Mouse (Mus musculus) C2C12 (cell line): ENCODE data around the gene Mthfsd. TPM values are rescaled to one million over a fixed set of nuclear protein-coding genes. Genes with fewer than 3 reads are reported as not detected.

Source experiments
- H3K27me3 ChIP-seq: one replicate; pipeline ENCODE4 v1.6.1; 2011; ENCODE audit not compliant: control insufficient read depth, insufficient read depth, insufficient read length
- H3K36me3 ChIP-seq: one replicate; pipeline ENCODE4 v1.6.1; 2011; ENCODE audit not compliant: control insufficient read depth, insufficient read depth
- H3K4me3 ChIP-seq: one replicate; pipeline ENCODE4 v1.5.1; 2011; ENCODE audit warnings: mild to moderate bottlenecking, control low read depth; ENCODE audit not compliant: poor library complexity, insufficient read depth, severe bottlenecking
- H3K79me2 ChIP-seq: one replicate; pipeline ENCODE4 v1.6.1; 2011; ENCODE audit not compliant: control insufficient read depth, insufficient read depth
- H3K79me3 ChIP-seq: one replicate; pipeline ENCODE4 v1.6.1; 2011; ENCODE audit warnings: low read depth, control low read depth
- H3ac ChIP-seq: one replicate; pipeline ENCODE3; 2011; ENCODE audit warnings: low read depth; ENCODE audit not compliant: control insufficient read depth, insufficient read length
- CEBPB ChIP-seq: IDR thresholded peaks from one replicate; pipeline ENCODE4 v1.6.1; 2011; ENCODE audit warnings: low read depth, mild to moderate bottlenecking, control low read depth, moderate library complexity
- CTCF ChIP-seq: IDR thresholded peaks from one replicate; pipeline ENCODE4 v1.5.1; 2011; ENCODE audit not compliant: control insufficient read depth, insufficient read depth, insufficient read length
- FOSL1 ChIP-seq: IDR thresholded peaks from one replicate; pipeline ENCODE4 v1.8.0; 2011; ENCODE audit warnings: mild to moderate bottlenecking, low read length; ENCODE audit not compliant: poor library complexity, insufficient read depth, severe bottlenecking
- MAX ChIP-seq: IDR thresholded peaks from one replicate; pipeline ENCODE4 v1.6.1; 2011; ENCODE audit warnings: mild to moderate bottlenecking, control low read depth
- MYOD1 ChIP-seq: IDR thresholded peaks from one replicate; pipeline ENCODE4 v1.6.1; 2011; ENCODE audit warnings: low read depth; ENCODE audit not compliant: control insufficient read depth, insufficient read length
- MYOG ChIP-seq: IDR thresholded peaks from one replicate; pipeline ENCODE4 v1.6.1; 2011; ENCODE audit not compliant: control insufficient read depth, insufficient read length; ENCODE audit errors: extremely low read depth
- USF1 ChIP-seq: IDR thresholded peaks from one replicate; pipeline ENCODE4 v1.6.1; 2011; ENCODE audit warnings: low read depth, mild to moderate bottlenecking, control low read depth, moderate library complexity
- polyA plus RNA-seq: library from polyadenylated mRNA; unstranded; fragments of >200 nt; fragmentation: generic; extraction: Trizol; gene quantifications from one replicate; pipeline ENCODE4 v1.2.1, GENCODE M21; 2012; ENCODE audit warnings: missing spikeins

The Mthfsd gene
- polyA plus RNA-seq, 1 experiment = 22.7 TPM

- TF ChIP-seq USF1 = no peak
- Histone ChIP-seq H3K36me3 (no peaks in the 10 kb centered on the region), H3ac (no peak overlapping the region), H3K79me2 (no peaks in the 10 kb centered on the region), H3K4me3 (no peak overlapping the region), H3K79me3 (no peaks in the 10 kb centered on the region), H3K27me3 (peaks cover 94% of the 10 kb centered on the region)
Observed at GRCm38 (mm10) chr8:121073174-121074107, 34.8 kb downstream of the Mthfsd start.

- H3K27me3 ChIP-seq = peaks cover 90% of the 10 kb centered on the region
- no peaks in the 10 kb centered on the region for H3K79me3 ChIP-seq
- H3K36me3 ChIP-seq = no peaks in the 10 kb centered on the region
- H3ac ChIP-seq = no peak overlapping the region
- TF ChIP-seq MAX = no peak
- no peak for TF ChIP-seq USF1
- TF ChIP-seq CEBPB = no peak
- TF ChIP-seq CTCF = no peak
- no peak for TF ChIP-seq MYOD1
- no peak for TF ChIP-seq FOSL1
- TF ChIP-seq MYOG = no peak
- H3K4me3 ChIP-seq = no peak overlapping the region
- H3K79me2 ChIP-seq = no peaks in the 10 kb centered on the region
Observed at GRCm38 (mm10) chr8:121072406-121073130, 35.6 kb downstream of the Mthfsd start.

GRCm38 (mm10) chr8:121071454-121071853, 36.7 kb downstream of the Mthfsd start:
- TF ChIP-seq FOSL1 (no peak), CTCF (no peak), MAX (no peak), USF1 (no peak), MYOG (no peak), MYOD1 (no peak), CEBPB (no peak)
- no peaks in the 10 kb centered on the region for H3K79me2 ChIP-seq
- H3K36me3 ChIP-seq = no peaks in the 10 kb centered on the region
- no peak overlapping the region for H3ac ChIP-seq
- no peak overlapping the region for H3K4me3 ChIP-seq
- peaks cover 88% of the 10 kb centered on the region for H3K27me3 ChIP-seq
- no peaks in the 10 kb centered on the region for H3K79me3 ChIP-seq

- no peak overlapping the region for H3ac ChIP-seq
- no peaks in the 10 kb centered on the region for H3K79me3 ChIP-seq
- H3K79me2 ChIP-seq = no peaks in the 10 kb centered on the region
- no peak overlapping the region for H3K4me3 ChIP-seq
- H3K27me3 ChIP-seq = peaks cover 90% of the 10 kb centered on the region
- TF ChIP-seq MYOG = no peak
- no peak for TF ChIP-seq CTCF
- no peak for TF ChIP-seq FOSL1
- TF ChIP-seq USF1 = no peak
- no peak for TF ChIP-seq MAX
- no peaks in the 10 kb centered on the region for H3K36me3 ChIP-seq
Observed at GRCm38 (mm10) chr8:121063649-121064048, 44.5 kb downstream of the Mthfsd start.

GRCm38 (mm10) chr8:121062521-121062920, 45.7 kb downstream of the Mthfsd start:
- no peak overlapping the region for H3K4me3 ChIP-seq
- peaks cover 95% of the 10 kb centered on the region for H3K27me3 ChIP-seq
- no peaks in the 10 kb centered on the region for H3K79me3 ChIP-seq
- TF ChIP-seq MYOD1 (no peak), CEBPB (no peak), FOSL1 (no peak), MYOG (no peak)
- H3ac ChIP-seq = no peak overlapping the region
- no peaks in the 10 kb centered on the region for H3K36me3 ChIP-seq
- H3K79me2 ChIP-seq = no peaks in the 10 kb centered on the region

GRCm38 (mm10) chr8:121059098-121059497, 49.1 kb downstream of the Mthfsd start:
- no peaks in the 10 kb centered on the region for H3K36me3 ChIP-seq
- no peak overlapping the region for H3ac ChIP-seq
- H3K79me2 ChIP-seq = no peaks in the 10 kb centered on the region
- no peaks in the 10 kb centered on the region for H3K79me3 ChIP-seq
- no peak for TF ChIP-seq FOSL1
- no peak for TF ChIP-seq MAX
- TF ChIP-seq CTCF = no peak
- TF ChIP-seq MYOG = no peak
- TF ChIP-seq CEBPB = no peak
- no peak for TF ChIP-seq USF1
- no peak for TF ChIP-seq MYOD1
- H3K27me3 ChIP-seq = peaks cover 91% of the 10 kb centered on the region
- no peak overlapping the region for H3K4me3 ChIP-seq
